Mouse (Mus musculus): Measurements from ENCODE around the gene Hhatl. TPM values are rescaled to one million over a fixed set of nuclear protein-coding genes. Genes with fewer than 3 reads are reported as not detected.

Hhatl gene
- polyA plus RNA-seq, 1 experiment from 2014 or later, result not detected

DNA sequence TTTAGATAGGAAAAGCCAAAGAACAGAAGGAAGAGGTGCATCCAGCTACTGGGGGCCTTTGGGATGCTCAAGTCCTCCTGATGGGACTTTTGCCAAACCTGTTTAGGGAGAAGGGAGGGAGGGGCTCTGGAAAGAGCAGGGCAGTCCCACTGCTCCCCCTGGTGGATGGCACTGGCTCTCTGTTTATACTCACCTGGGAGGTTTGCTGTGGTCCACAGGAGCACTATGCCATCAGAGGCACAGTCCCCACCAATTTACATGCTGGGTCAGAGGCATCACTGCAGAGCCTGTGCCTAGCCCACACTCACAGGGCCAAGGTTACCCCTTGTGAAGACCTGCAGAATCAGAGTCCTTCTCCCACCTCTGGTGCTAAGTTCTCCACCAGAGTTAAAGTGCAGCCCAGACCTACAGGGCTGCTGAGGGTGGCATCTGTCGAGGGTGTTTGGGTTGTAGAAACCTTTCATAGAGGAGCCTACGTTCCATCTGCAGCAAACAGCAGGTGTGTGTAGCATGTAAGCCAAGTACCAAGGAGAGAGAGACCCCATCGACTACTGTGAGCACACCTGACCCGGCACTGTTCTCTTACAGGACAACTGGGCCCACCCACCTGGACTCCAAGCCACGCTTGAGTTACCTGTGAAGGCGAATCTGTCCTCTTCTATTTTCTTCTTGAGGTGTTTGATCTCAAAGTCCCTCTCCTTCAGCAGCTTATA lies 38.1 kb upstream of the Hhatl start:
- H3K4me2 ChIP-seq (ENCODE audit: low read depth, low read length), result no peak overlapping the region
- 72% methylated on average over 6 of the region's 6 CpGs for WGBS (ENCODE audit: insufficient replicate concordance)
- H3K9me3 ChIP-seq (ENCODE audit: low read length), result no peaks in the 10 kb centered on the region
- no peaks in the 10 kb centered on the region for H3K4me1 ChIP-seq (ENCODE audit: insufficient read depth)
- H3K9ac ChIP-seq (replicated peaks), result no peak overlapping the region
- TF ChIP-seq EP300 (IDR thresholded peaks at IDR 0.05; ENCODE audit: low read depth), result no peak
- peak; percentile 65 for TF ChIP-seq CTCF (IDR thresholded peaks at IDR 0.05; ENCODE audit: low read depth)
- DNase-seq, result peak; percentile 57
- no peaks in the 10 kb centered on the region for H3K36me3 ChIP-seq (replicated peaks; ENCODE audit: insufficient read depth, low read length)
- ATAC-seq, result no peak
- H3K27ac ChIP-seq (ENCODE audit: low read depth), result no peak overlapping the region
- no peaks in the 10 kb centered on the region for H3K27me3 ChIP-seq (ENCODE audit: insufficient read depth, low read length)
- H3K4me3 ChIP-seq (ENCODE audit: low read depth, low read length), result no peak overlapping the region

DNA sequence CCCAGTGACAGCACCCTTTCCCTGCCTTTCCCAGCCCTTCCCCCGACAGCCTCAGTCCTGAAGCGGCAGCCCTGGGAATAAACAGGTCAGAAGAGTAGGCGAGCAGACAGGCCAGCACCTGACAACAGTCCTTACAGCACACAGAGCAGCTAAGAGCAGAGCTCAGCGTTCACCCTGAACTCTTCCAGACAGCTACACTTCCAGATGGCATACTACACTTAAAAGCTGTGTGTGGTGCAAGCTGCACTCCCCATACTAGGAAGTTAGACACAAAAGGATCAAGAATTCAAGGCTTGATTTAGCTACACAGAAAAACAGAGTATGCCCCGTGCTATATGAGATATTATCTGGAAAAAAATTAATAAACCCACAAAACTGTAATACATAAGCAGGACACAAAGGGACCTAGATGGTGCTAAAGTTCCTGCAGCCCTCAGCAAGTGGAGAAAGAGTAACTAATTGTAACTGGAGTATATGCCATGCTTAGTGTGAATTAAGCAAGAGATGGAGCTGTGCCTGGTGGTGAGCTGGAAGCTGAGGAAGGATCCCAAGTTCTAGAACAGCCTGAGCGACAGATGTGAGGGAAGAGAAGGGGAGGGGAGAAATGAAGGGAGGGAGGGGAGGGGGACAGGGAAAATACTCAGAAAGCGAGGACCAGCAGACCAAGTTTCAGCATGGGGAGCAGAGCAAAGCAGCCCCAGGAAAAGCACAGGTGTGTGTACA lies 37.1 kb upstream of the Hhatl start:
- ATAC-seq (no peak), DNase-seq (no peak)
- H3K27ac ChIP-seq (ENCODE audit: low read depth), result no peak overlapping the region
- no peaks in the 10 kb centered on the region for H3K36me3 ChIP-seq (replicated peaks; ENCODE audit: insufficient read depth, low read length)
- no peaks in the 10 kb centered on the region for H3K9me3 ChIP-seq (ENCODE audit: low read length)
- no peak overlapping the region for H3K4me3 ChIP-seq (ENCODE audit: low read depth, low read length)
- no peaks in the 10 kb centered on the region for H3K27me3 ChIP-seq (ENCODE audit: insufficient read depth, low read length)
- WGBS (ENCODE audit: insufficient replicate concordance), result 58% methylated on average over 7 of the region's 7 CpGs
- no peaks in the 10 kb centered on the region for H3K4me1 ChIP-seq (ENCODE audit: insufficient read depth)
- H3K9ac ChIP-seq (replicated peaks), result no peak overlapping the region
- no peak for TF ChIP-seq EP300 (IDR thresholded peaks at IDR 0.05; ENCODE audit: low read depth)
- no peak for TF ChIP-seq CTCF (IDR thresholded peaks at IDR 0.05; ENCODE audit: low read depth)
- no peak overlapping the region for H3K4me2 ChIP-seq (ENCODE audit: low read depth, low read length)

DNA sequence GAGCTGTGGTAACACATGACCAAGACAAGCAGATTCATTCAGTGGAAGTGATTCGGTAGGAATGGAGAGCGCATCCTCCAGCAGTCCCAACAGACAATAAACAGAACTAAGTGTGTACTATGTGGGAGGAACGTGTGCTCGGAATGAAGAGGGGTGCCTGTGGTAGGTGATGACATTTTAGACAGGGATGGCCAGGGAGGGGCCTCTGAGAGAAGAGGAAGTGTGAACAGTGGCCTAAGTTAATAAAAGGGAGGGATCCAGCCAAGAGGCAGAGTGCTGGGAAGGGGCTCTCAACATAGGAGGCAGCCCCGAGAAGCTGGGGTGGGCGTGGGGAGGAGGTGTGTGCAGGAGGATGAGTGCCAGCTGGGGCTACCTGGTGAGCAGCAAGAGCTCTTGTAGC lies 36.0 kb upstream of the Hhatl start:
- H3K36me3 ChIP-seq (replicated peaks; ENCODE audit: insufficient read depth, low read length), result no peaks in the 10 kb centered on the region
- WGBS (ENCODE audit: insufficient replicate concordance), result 62% methylated on average over 6 of the region's 6 CpGs
- no peak for ATAC-seq

GRCm38 (mm10) chr9:121826356-121826755 lies 34.0 kb upstream of the Hhatl start:
- Histone ChIP-seq H3K4me3 (ENCODE audit: low read depth, low read length) (no peak overlapping the region), H3K4me2 (ENCODE audit: low read depth, low read length) (no peak overlapping the region), H3K9ac (replicated peaks) (no peak overlapping the region), H3K27me3 (ENCODE audit: insufficient read depth, low read length) (no peaks in the 10 kb centered on the region), H3K9me3 (ENCODE audit: low read length) (no peaks in the 10 kb centered on the region), H3K36me3 (replicated peaks; ENCODE audit: insufficient read depth, low read length) (no peaks in the 10 kb centered on the region), H3K4me1 (ENCODE audit: insufficient read depth) (no peaks in the 10 kb centered on the region), H3K27ac (ENCODE audit: low read depth) (no peak overlapping the region)
- TF ChIP-seq EP300 (IDR thresholded peaks at IDR 0.05; ENCODE audit: low read depth), result no peak
- no peak for TF ChIP-seq CTCF (IDR thresholded peaks at IDR 0.05; ENCODE audit: low read depth)
- 77% methylated on average over 3 of the region's 3 CpGs for WGBS (ENCODE audit: insufficient replicate concordance)
- ATAC-seq, result no peak
- DNase-seq, result no peak

More for the DNA sequence above, 36.0 kb upstream of the Hhatl start:
- Histone ChIP-seq H3K27me3 (ENCODE audit: insufficient read depth, low read length) (no peaks in the 10 kb centered on the region), H3K4me2 (ENCODE audit: low read depth, low read length) (no peak overlapping the region), H3K4me3 (ENCODE audit: low read depth, low read length) (no peak overlapping the region), H3K4me1 (ENCODE audit: insufficient read depth) (no peaks in the 10 kb centered on the region), H3K27ac (ENCODE audit: low read depth) (no peak overlapping the region), H3K9ac (replicated peaks) (no peak overlapping the region), H3K9me3 (ENCODE audit: low read length) (no peaks in the 10 kb centered on the region)
- TF ChIP-seq EP300 (IDR thresholded peaks at IDR 0.05; ENCODE audit: low read depth) (no peak), CTCF (IDR thresholded peaks at IDR 0.05; ENCODE audit: low read depth) (no peak)
- DNase-seq, result no peak

GRCm38 (mm10) chr9:121823991-121824390 lies 31.7 kb upstream of the Hhatl start:
- Histone ChIP-seq H3K4me1 (ENCODE audit: insufficient read depth) (no peaks in the 10 kb centered on the region), H3K36me3 (replicated peaks; ENCODE audit: insufficient read depth, low read length) (no peaks in the 10 kb centered on the region), H3K4me3 (ENCODE audit: low read depth, low read length) (no peak overlapping the region), H3K9me3 (ENCODE audit: low read length) (no peaks in the 10 kb centered on the region), H3K9ac (replicated peaks) (no peak overlapping the region), H3K4me2 (ENCODE audit: low read depth, low read length) (no peak overlapping the region), H3K27ac (ENCODE audit: low read depth) (no peak overlapping the region), H3K27me3 (ENCODE audit: insufficient read depth, low read length) (no peaks in the 10 kb centered on the region)
- 83% methylated on average over 7 of the region's 7 CpGs for WGBS (ENCODE audit: insufficient replicate concordance)
- DNase-seq (no peak), ATAC-seq (no peak)
- no peak for TF ChIP-seq CTCF (IDR thresholded peaks at IDR 0.05; ENCODE audit: low read depth)
- TF ChIP-seq EP300 (IDR thresholded peaks at IDR 0.05; ENCODE audit: low read depth), result no peak

DNA sequence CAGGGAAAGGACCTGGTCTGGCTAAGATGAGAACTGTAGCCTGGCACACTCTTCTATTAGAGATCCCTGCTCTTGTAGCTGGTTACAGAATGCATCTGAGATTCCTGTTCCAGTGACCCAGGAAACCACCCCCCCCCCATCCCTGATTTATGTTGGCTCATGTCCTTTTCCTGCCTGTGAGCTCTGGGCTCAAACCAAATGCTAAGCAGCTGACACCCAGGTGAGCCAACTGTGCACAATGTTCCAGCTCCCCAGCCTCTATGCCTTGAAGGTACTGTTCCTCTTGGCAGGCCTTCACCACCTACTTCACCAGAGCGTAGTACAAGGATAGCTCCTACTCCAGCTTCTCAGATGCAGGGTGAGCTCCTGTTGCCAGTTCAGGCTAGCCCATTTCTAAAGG lies 30.7 kb upstream of the Hhatl start:
- Histone ChIP-seq H3K4me1 (ENCODE audit: insufficient read depth) (no peaks in the 10 kb centered on the region), H3K4me3 (ENCODE audit: low read depth, low read length) (no peak overlapping the region), H3K27me3 (ENCODE audit: insufficient read depth, low read length) (no peaks in the 10 kb centered on the region), H3K9ac (replicated peaks) (no peak overlapping the region), H3K9me3 (ENCODE audit: low read length) (no peaks in the 10 kb centered on the region), H3K27ac (ENCODE audit: low read depth) (no peak overlapping the region), H3K36me3 (replicated peaks; ENCODE audit: insufficient read depth, low read length) (no peaks in the 10 kb centered on the region), H3K4me2 (ENCODE audit: low read depth, low read length) (no peak overlapping the region)
- 85% methylated on average over 1 of the region's 1 CpGs for WGBS (ENCODE audit: insufficient replicate concordance)
- DNase-seq, result no peak
- no peak for ATAC-seq
- TF ChIP-seq CTCF (IDR thresholded peaks at IDR 0.05; ENCODE audit: low read depth) (no peak), EP300 (IDR thresholded peaks at IDR 0.05; ENCODE audit: low read depth) (no peak)

Data from liver, postnatal 0 days (tissue).